Mouse (Mus musculus) kidney, embryonic 16.5 days (tissue): Measurements from ENCODE around the gene Pacs2. TPM values are rescaled to one million over a fixed set of nuclear protein-coding genes. Genes with fewer than 3 reads are reported as not detected.

ENCODE experiments used
- ATAC-seq: fragments of 200-750 bp; cut with Nextera tagmentation; 2 replicates; pipeline ENCODE4 v1.8.0; 2017; ENCODE audit warnings: moderate TSS enrichment; ENCODE audit not compliant: low FRiP score, low TSS enrichment
- H3K27ac ChIP-seq: fragments of 300-500 bp; sonication (generic); 2 replicates; pipeline ENCODE4 v1.5.1; 2014; ENCODE audit warnings: low read length
- H3K27me3 ChIP-seq: fragments of 300-500 bp; sonication (generic); 2 replicates; pipeline ENCODE4 v1.6.1; 2014; ENCODE audit warnings: low read length, control low read depth, mixed read lengths; ENCODE audit not compliant: insufficient read depth
- H3K36me3 ChIP-seq: fragments of 300-500 bp; sonication (generic); 2 replicates; pipeline ENCODE4 v1.6.1; 2014; ENCODE audit warnings: low read length, control low read depth, mixed read lengths; ENCODE audit not compliant: insufficient read depth
- H3K4me1 ChIP-seq: fragments of 300-500 bp; sonication (generic); 2 replicates; pipeline ENCODE4 v1.6.1; 2014; ENCODE audit warnings: low read length, control low read depth, mixed read lengths; ENCODE audit not compliant: insufficient read depth
- H3K4me2 ChIP-seq: fragments of 300-500 bp; sonication (generic); replicated peaks from 2 replicates; pipeline ENCODE4 v1.6.1; 2014; ENCODE audit warnings: low read depth, low read length
- H3K4me3 ChIP-seq: fragments of 300-500 bp; sonication (generic); 2 replicates; pipeline ENCODE4 v1.5.1; 2014; ENCODE audit warnings: mild to moderate bottlenecking, low read length
- H3K9ac ChIP-seq: fragments of 300-500 bp; sonication (generic); replicated peaks from 2 replicates; pipeline ENCODE4 v1.6.1; 2014; ENCODE audit warnings: low read length
- H3K9me3 ChIP-seq: fragments of 300-500 bp; sonication (generic); 2 replicates; pipeline ENCODE4 v1.6.1; 2016; ENCODE audit warnings: low read length, control low read depth
- WGBS: fragments of 180-500 bp; shearing (Covaris S2); extraction: QIAGEN DNeasy Blood & Tissue Kit; methylation state at CpG from one replicate; pipeline ENCODE4 v1.1.7; 2014; 5-methylcytosine and 5-hydroxymethylcytosine counted together
- polyA plus RNA-seq: library from polyadenylated mRNA; unstranded; fragments of >200 nt; fragmentation: Nextera tagmentation; extraction: Ambion mirVana; gene quantifications from 2 replicates; pipeline ENCODE4 v1.2.1, GENCODE M21; 2015

Pacs2 gene
- polyA plus RNA-seq, 1 experiment from 2014 or later, result 13.8 TPM

DNA sequence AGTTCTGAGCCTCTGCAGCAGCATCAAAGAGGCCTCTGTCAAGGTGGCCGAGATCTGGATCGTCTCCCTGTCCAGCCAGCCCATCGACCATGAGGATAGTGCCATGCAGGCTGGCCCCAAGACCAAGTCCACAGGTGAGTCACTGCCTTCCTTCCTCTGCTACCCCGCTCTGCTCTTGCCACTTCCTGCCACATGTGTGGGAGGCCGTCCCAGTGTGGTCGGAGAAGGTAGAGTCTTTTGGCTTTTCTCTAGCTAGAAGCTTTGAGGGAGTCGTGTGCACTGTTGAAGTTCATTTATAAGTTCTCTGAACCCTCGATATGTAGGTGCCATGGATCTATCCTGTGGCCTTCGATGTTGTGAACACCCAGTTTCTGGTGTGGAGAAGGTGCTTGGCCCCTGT, 35.5 kb downstream of the Pacs2 start:
- Histone ChIP-seq H3K9ac (no peak overlapping the region), H3K36me3 (peaks cover 55% of the 10 kb centered on the region), H3K27ac (no peak overlapping the region), H3K4me2 (no peak overlapping the region), H3K9me3 (no peaks in the 10 kb centered on the region), H3K4me1 (peaks cover 13% of the 10 kb centered on the region), H3K4me3 (no peak overlapping the region), H3K27me3 (no peaks in the 10 kb centered on the region)
- ATAC-seq, result no peak
- WGBS, result 86% methylated on average over 9 of the region's 9 CpGs

DNA sequence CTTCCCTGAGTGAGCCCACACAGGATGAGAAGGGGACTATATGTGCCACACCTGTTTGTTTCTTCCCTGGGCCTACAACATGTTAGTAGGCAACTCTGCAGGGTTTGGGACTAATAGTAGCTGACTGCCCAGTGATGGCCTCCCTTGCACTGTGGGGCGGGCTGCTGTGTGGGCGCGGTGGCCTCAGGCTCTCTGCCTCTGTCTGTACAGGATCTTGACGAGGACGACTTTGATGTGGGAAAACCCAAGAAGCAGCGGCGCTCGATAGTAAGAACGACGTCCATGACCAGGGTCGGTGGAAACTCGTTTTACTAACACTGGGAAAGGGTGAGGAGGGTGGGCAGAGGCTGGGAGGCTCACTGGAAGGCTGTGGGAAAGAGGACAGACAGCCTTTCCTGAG, 36.4 kb downstream of the Pacs2 start:
- Histone ChIP-seq H3K9ac (no peak overlapping the region), H3K4me2 (no peak overlapping the region), H3K36me3 (peaks cover 55% of the 10 kb centered on the region), H3K27ac (no peak overlapping the region), H3K4me3 (no peak overlapping the region), H3K9me3 (no peaks in the 10 kb centered on the region), H3K27me3 (no peaks in the 10 kb centered on the region), H3K4me1 (peaks cover 13% of the 10 kb centered on the region)
- 80% methylated on average over 12 of the region's 12 CpGs for WGBS
- ATAC-seq, result no peak

DNA sequence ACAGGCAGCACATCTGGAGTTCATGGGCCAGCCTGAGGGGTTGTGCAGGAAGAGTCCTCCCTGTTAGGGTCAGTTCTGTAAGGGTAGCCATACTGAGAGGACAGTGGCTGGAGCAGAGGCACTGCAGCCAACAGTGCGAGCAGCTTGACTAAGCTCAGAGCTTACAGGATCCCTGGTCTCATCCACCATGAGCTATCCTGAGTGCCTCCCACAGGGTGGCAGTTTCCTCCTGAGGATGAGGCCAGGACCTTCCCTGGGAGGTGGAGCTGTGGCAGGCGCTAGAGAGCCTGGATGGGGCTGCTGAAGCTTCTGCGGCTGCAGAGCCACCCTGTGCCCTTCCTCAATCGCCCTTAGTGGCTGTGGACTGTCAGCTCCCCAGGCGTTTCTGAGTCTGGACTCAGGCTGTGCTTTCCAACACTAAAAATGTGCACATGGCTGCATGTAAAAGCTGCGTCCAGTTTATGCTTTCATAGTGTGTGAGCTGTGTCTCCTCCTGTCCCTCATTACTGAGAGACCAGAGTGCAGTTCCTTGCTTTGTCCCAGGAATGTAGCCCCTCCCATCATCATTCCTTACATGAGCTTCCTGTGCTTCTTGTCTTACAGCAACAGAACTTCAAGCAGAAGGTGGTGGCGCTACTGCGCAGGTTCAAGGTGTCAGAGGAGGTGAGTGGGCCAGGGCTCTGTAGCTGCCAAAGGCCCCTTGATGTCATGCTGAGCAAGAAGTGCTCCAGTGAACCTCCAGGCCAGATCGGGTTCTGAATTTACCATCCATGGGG, 37.5 kb downstream of the Pacs2 start:
- no peaks in the 10 kb centered on the region for H3K27me3 ChIP-seq
- H3K36me3 ChIP-seq, result peaks cover 52% of the 10 kb centered on the region
- 0 out of 2 replicates have a peak overlapping the region, but pooled peaks have one; percentile 26 for H3K9ac ChIP-seq
- H3K9me3 ChIP-seq, result no peaks in the 10 kb centered on the region
- 41% methylated on average over 9 of the region's 9 CpGs for WGBS
- H3K27ac ChIP-seq, result peak overlapping the region; percentile 57
- H3K4me1 ChIP-seq, result peaks cover 13% of the 10 kb centered on the region
- ATAC-seq, result peak; percentile 84
- H3K4me2 ChIP-seq, result no peak overlapping the region
- no peak overlapping the region for H3K4me3 ChIP-seq

DNA sequence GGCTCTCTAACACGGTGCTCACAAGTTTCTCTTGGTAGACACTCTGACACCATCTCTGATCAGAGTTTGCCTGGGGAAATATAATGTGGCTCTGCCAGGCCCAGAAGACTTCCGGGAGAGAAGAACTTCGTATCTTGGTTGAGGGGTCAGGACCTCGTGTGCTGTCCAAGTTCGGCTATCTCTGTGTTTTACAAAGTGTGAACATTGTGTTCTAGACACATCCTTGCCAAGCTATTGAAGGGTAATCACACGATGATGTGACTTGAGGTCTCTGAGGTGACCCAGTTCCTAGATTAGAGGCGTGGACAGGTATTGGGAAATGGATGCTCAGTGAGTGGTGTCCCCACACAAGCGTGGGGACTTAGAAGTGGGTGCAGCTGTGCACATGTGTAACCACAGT, 41.8 kb downstream of the Pacs2 start:
- Histone ChIP-seq H3K9me3 (no peaks in the 10 kb centered on the region), H3K9ac (no peak overlapping the region), H3K36me3 (peaks cover 58% of the 10 kb centered on the region), H3K27me3 (no peaks in the 10 kb centered on the region), H3K27ac (no peak overlapping the region), H3K4me3 (no peak overlapping the region), H3K4me2 (no peak overlapping the region), H3K4me1 (peaks cover 12% of the 10 kb centered on the region)
- 74% methylated on average over 8 of the region's 8 CpGs for WGBS
- ATAC-seq, result no peak

DNA sequence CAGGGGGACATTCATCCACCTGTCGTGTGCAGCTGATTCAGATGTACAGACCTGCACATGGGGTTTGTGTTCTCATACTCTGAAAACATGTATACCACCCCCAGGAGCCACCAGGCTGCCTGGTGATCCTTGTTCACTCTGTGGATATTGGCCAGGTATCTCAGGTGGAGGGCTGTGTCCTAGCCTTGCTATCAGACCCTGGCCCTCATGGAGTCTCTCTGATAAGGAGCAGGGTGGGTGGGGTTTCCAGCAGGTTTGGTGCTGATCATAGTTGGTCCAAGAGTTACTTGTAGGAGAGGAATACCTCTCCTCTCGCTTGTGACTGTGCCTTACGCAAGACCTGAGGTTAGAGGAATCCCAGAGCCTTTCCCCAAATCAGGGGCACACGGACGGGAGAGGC, 45.9 kb downstream of the Pacs2 start:
- H3K9ac ChIP-seq, result no peak overlapping the region
- no peak overlapping the region for H3K4me3 ChIP-seq
- H3K9me3 ChIP-seq, result no peaks in the 10 kb centered on the region
- no peak for ATAC-seq
- H3K4me1 ChIP-seq, result no peaks in the 10 kb centered on the region
- WGBS, result 92% methylated on average over 5 of the region's 5 CpGs
- peaks cover 61% of the 10 kb centered on the region for H3K36me3 ChIP-seq
- no peak overlapping the region for H3K4me2 ChIP-seq
- no peak overlapping the region for H3K27ac ChIP-seq
- no peaks in the 10 kb centered on the region for H3K27me3 ChIP-seq

DNA sequence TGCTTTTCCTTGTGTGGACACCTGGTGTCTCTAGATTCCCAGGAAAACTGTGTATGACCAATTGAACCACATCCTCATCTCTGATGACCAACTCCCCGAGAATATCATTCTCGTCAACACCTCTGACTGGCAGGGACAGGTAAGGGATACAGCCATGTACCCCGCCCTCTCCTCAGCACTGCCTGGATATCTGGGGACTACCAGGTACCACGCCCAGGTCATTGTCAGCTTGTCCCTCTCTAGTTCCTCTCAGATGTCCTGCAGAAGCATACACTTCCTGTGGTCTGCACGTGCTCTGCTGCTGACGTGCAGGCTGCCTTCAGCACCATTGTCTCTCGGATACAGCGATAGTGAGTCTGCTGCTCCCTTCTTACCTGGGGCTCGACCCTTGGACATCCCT, 47.3 kb downstream of the Pacs2 start:
- 85% methylated on average over 9 of the region's 9 CpGs for WGBS

DNA sequence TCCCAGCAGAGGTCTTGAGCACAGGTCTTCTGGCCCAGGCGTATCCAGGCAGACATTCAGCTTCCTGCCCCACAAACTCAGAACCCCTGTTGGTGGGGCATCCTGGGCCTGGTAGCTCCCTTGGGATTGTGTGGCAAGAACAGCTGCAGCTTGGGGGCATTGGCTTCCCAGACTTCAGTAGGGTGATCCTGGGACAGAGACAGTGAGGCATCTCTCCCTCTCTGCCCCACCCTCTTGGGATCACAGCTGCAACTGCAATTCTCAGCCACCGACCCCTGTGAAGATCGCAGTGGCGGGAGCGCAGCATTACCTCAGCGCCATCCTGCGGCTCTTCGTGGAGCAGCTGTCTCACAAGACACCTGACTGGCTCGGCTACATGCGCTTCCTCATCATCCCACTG, 47.9 kb downstream of the Pacs2 start:
- Histone ChIP-seq H3K9me3 (no peaks in the 10 kb centered on the region), H3K9ac (no peak overlapping the region), H3K4me3 (no peak overlapping the region), H3K36me3 (peaks cover 55% of the 10 kb centered on the region), H3K27ac (no peak overlapping the region), H3K4me2 (no peak overlapping the region), H3K27me3 (no peaks in the 10 kb centered on the region), H3K4me1 (no peaks in the 10 kb centered on the region)
- WGBS, result 85% methylated on average over 10 of the region's 10 CpGs
- no peak for ATAC-seq

More for the DNA sequence above, 47.3 kb downstream of the Pacs2 start:
- Histone ChIP-seq H3K9ac (no peak overlapping the region), H3K27me3 (no peaks in the 10 kb centered on the region), H3K9me3 (no peaks in the 10 kb centered on the region), H3K4me2 (no peak overlapping the region), H3K27ac (no peak overlapping the region), H3K36me3 (peaks cover 61% of the 10 kb centered on the region), H3K4me1 (no peaks in the 10 kb centered on the region), H3K4me3 (no peak overlapping the region)
- ATAC-seq, result no peak

DNA sequence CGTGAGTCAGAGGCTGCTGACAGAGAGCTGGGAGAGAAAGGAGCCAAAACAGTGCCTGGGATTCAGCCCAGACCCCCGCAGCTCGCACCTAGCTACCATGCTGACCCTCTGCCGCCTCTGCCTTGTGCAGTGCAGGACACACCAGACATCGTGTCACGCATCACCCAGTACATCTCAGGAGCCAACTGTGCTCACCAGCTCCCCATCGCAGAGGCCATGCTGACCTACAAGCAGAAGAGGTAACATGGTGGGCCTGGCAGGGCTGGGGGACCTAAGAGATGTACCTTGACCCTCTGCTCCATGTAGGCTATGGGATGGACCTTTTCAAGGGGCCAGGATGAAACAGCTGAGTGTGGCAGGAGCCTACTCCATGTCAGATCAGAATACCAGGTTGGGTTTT, 49.4 kb downstream of the Pacs2 start:
- Histone ChIP-seq H3K36me3 (peaks cover 47% of the 10 kb centered on the region), H3K27me3 (no peaks in the 10 kb centered on the region), H3K27ac (no peak overlapping the region), H3K9ac (no peak overlapping the region), H3K4me2 (no peak overlapping the region), H3K9me3 (no peaks in the 10 kb centered on the region), H3K4me3 (no peak overlapping the region), H3K4me1 (no peaks in the 10 kb centered on the region)
- 95% methylated on average over 7 of the region's 7 CpGs for WGBS
- ATAC-seq, result no peak

DNA sequence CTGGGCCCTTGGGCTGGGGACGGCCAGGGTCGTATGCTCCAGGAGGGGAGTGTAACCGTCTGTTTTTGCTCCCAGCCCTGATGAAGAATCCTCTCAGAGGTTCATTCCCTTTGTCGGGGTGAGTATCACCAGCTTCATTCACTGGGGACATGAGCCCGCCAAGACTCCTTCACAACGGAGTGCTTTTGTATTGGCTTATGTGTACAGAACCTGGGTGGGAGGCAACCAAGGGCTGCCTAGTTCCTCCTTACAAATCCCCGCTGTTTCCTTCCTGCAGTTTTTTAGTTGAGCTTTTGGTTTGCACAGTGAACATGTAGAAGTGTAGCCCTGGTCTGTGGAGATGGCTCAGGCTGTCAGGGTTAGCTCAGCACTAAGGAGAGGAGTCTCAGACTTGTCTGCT, 53.7 kb downstream of the Pacs2 start:
- ATAC-seq, result no peak
- Histone ChIP-seq H3K4me2 (no peak overlapping the region), H3K9ac (no peak overlapping the region), H3K4me3 (no peak overlapping the region), H3K36me3 (peaks cover 34% of the 10 kb centered on the region), H3K9me3 (no peaks in the 10 kb centered on the region), H3K4me1 (no peaks in the 10 kb centered on the region), H3K27me3 (no peaks in the 10 kb centered on the region), H3K27ac (no peak overlapping the region)
- 89% methylated on average over 7 of the region's 7 CpGs for WGBS

DNA sequence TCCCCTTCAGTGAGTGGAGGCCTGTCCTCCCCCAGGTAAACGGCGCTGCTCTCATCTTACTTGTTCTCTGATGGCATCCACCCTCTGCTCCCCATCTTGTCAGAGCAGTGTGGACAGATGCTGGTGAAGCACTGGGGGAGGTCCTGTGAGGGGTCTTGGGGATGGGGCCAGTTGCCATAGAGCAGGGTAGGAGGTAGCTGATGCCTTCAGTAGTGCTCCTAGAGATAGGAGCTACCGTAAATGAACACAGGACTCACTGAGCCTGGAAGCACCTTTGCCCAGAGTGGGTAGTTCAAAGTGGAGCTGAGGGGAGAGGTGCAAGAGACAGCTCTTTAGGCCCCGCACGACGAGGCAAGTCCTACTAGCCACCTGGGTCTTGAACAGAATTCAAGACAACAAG, 55.1 kb downstream of the Pacs2 start:
- Histone ChIP-seq H3K9me3 (no peaks in the 10 kb centered on the region), H3K4me2 (no peak overlapping the region), H3K9ac (no peak overlapping the region), H3K27me3 (no peaks in the 10 kb centered on the region), H3K36me3 (peaks cover 24% of the 10 kb centered on the region), H3K4me3 (no peak overlapping the region), H3K4me1 (peaks cover 8% of the 10 kb centered on the region), H3K27ac (no peak overlapping the region)
- WGBS, result 97% methylated on average over 6 of the region's 6 CpGs
- ATAC-seq, result no peak
